Mouse (Mus musculus): Measurements from ENCODE around the gene 6430628N08Rik.

The 6430628N08Rik gene

GRCm38 (mm10) chr4:115939295-115940102 lies 49.0 kb downstream of the 6430628N08Rik start, which contains the start of gene Dmbx1:
Dmbx1 (minus strand) TSS chr4:115939926.
- DNase-seq (ENCODE audit: low spot score in 2 of 2) = no peak

GRCm38 (mm10) chr4:115940681-115941080 lies 50.2 kb downstream of the 6430628N08Rik start:
- no peak for DNase-seq (ENCODE audit: low spot score in 2 of 2)

GRCm38 (mm10) chr4:115941242-115941820 lies 50.9 kb downstream of the 6430628N08Rik start:
- DNase-seq (ENCODE audit: low spot score in 2 of 2) = no peak

GRCm38 (mm10) chr4:115943669-115944314 lies 53.3 kb downstream of the 6430628N08Rik start:
- DNase-seq (ENCODE audit: low spot score in 2 of 2) = no peak
